Mouse (Mus musculus) kidney, postnatal 4 days (tissue): ENCODE data around the gene Gm20388.

ENCODE experiments used
- DNase-seq, 2 experiments: peaks; one replicate each; pipeline ENCODE4 v3.0.0; 2021; ENCODE audit warnings: mixed read lengths in 2 of 2

The Gm20388 gene

DNA sequence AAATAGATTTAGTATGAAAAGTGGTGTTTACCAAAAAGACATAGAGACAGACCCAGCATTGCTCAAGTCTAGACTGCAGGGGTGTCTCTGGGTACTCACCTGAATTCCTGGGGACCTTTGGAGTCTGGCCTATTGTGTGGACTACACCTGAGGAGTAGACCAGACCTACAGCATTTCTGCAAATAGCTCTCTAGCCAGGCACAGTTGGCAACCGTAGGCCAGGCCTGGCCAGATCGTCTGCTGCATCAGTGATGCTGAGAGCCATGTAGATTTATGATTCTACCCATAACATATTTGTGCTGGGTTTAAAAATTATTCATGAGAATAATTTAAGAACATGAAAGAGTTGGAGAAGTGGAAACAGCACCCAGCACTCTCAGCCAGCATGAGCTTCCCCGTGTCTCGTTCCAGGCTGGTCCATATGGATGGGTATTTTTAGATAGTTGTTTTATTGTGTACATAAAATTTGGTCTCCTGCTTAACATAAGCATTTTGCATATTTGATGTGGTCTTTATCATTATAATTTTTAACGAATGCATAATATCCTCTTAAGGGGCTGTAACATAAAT is 4378.9 kb downstream of the Gm20388 start:
- DNase-seq, result no peak

GRCm38 (mm10) chr8:124290911-124291691 is 4380.5 kb downstream of the Gm20388 start:
- DNase-seq, result peak in 1 of 2 experiments; percentile 45

DNA sequence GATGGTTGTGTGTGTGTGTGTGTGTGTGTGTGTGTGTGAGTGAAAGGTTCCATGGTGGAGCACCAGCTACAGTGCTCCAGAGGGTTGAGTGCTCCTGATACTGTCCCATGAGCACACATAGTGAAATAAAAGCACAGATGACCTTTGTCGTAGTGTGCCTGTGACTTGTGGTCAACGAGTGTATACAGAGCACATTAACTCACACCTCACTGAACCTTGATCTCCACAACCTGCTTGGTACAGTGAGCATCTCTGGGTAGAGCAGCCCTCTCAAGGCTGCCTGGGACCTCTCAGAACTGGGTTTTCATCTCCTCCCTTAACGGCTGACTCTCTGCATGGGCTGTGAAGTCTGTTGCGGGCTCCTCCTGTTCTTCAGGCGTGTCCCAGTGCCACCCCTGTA is 4381.1 kb downstream of the Gm20388 start:
- DNase-seq, result no peak

DNA sequence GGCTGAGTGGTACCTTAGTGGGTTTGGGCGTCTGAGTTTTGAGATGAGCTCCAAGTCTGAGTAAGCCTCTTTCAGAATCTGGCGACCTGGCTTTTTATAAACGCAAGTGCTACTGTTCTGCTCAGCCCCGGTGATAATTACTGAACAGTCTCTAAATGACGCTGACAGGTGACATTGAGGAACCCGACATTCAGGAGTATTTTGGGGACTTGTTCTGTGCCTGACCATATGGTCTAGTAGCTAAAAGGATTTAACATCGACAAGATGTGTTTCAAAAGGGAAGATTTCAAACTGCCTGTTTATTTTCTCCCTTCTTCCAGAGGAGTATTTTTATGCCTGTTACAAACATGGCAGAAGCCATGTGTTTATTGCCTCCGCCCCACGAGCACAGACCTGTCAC is 4382.3 kb downstream of the Gm20388 start:
- no peak for DNase-seq

DNA sequence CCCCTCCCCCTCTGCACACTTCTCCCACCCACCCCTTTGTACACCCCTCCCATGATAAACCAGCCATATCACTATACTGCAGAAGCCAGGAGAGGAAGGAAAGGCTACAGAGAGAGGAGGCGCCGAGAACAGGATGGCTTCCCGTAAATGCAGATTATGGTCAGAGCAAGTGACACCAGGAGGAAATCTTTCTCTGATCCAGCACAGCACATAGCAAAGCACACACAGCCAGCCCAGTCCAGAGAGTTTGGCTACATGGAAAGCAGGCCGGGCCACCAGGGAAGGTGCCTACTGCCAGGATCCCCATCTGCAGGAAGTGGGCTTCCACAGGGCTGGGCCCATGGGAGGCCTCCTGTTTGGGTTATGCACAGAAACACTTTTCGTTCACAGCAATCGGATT is 4383.8 kb downstream of the Gm20388 start:
- DNase-seq, result no peak

GRCm38 (mm10) chr8:124294900-124295299 is 4384.3 kb downstream of the Gm20388 start:
- no peak for DNase-seq

DNA sequence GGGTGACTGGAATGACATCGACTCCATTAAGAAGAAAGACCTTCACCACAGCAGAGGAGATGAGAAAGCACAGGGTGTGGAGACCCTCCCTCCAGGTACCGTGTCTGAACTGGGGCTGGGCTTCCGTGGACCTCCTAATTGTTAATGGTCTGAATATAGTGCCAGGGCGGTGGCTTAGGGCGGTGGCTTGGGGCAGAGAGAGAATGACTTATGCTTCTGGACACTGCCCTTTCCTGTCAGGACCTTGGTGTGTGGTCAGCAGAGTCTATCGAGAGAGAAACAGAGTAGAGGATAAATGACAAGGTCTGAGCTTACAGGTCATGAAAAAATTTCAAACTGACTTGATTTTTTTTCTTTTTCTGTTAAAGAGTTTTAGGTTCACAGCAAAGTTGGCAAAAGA is 4384.7 kb downstream of the Gm20388 start:
- no peak for DNase-seq

GRCm38 (mm10) chr8:124301512-124301911 is 4390.9 kb downstream of the Gm20388 start:
- DNase-seq, result no peak

DNA sequence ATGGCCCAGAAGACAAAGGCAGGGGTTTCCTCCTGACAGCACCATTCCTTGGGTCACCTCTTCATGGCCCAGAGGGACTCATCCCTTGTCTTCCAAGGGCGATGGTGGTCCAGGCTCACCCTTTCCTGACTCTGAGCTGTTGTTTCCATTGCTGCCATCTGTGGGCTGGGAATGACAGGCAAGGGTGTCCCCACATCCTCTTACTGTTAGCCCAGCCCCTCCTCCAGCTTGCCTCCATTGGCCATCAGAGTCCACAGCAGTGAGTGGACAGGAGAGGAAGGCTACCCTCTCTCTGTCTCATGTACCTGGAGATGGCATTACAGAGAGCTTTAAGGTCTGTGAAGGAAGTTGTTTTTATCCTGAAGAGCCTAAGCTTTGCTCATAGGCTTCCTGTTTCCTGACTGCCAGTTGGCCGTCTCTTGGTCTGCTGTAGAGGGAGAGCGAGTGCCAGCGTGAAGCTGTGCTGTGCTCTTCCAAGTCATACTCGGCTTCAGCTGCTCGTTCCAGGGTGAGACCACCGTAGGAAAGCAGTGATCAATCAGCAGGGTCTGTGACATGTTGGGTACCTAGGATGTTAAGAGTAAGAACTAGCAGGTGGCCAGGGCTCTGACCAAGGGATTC is 4391.4 kb downstream of the Gm20388 start:
- DNase-seq, result no peak

DNA sequence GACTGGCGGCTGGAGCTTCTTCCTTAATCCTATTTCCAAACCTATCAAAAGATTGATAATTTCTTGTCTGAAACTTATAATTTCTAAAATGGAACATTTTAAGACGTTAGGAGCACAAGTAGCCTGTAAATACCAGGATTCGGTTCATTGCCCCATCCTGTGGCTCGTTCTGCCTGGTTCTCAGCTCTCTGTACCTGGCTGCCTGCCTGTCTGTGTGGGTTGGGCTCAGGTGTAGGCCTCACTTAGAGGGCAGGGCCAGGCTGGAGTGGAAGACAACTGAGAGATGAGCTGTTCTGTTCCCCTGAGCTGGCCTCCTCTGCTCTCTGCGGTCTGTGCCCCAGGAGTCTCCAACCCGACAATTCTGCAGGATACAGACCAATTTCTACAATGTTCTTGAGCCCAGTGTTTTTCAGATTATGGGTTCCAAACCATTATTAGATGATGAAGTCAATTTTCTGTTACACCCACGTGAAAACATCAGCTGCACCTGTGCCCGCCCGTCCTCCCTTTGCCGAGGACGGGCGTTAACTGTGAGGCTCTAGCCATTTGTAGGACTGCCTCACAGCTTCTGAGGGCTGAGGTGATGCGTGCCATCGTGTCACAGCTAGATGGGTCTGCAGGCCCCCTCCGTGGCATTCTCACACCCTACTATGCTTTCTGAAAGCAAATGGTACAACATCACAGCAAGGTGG is 4392.7 kb downstream of the Gm20388 start:
- no peak for DNase-seq

- no peak for DNase-seq
Measured at GRCm38 (mm10) chr8:124304141-124304540, 4393.5 kb downstream of the Gm20388 start.

DNA sequence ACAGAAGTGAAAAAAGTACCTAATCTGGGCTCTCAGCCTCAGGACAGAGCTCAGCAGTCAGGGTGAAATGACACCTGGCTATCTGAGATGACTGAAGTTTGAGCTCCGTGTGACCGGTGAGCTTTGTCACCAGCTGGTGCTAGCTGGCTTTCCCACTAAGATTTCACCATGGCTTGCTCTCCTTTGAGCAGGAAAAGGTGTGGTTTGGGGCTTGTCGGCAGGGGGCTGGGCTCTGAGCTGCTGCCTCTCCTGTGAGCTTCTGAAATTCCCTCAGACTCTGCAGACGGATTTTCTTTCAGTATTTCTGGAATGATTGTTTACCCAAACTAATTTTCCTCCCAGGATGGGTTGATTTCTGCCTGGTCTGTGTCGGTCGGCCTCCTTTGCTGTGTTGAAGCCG is 4395.9 kb downstream of the Gm20388 start:
- no peak for DNase-seq

DNA sequence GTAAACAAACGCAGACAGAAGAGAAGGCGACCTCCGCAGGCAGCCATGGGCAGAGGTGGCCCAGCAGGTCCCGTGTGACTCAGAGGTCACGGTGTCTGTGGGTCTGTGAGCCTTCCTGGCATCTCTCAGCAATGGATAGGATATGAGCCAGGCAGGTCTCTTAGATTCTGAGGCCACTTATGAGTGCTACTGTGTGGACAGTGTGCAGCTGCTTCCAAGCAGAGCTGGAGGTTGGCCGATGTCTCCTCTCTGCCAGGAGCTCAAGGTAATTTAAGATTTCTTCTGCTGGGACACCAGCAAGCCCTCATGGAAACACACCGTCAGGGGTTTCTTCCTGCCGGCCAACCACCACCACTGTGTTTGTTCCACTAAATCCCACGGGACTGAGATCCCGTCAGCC is 4397.1 kb downstream of the Gm20388 start:
- no peak for DNase-seq

DNA sequence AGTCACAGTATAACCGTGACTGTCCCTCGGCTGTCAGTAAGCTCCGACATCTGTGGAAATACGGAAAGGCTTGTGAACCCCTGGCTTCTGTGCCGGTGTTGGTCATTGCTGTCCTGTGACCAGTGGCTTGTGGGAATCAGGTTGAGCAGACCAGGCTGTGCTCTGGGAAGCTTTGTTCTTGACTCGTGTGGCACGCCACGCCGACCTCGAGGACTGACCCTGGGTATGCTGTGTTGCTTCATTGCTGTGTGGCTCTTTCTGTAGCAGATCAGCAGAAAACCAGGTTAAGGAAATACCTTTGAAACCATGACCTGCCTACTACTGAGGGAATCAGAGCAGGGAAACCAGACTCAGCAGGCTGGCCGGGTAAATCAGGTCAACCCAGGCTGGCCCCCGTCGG is 4399.9 kb downstream of the Gm20388 start:
- no peak for DNase-seq

GRCm38 (mm10) chr8:124311111-124311510 is 4400.5 kb downstream of the Gm20388 start:
- DNase-seq, result no peak

DNA sequence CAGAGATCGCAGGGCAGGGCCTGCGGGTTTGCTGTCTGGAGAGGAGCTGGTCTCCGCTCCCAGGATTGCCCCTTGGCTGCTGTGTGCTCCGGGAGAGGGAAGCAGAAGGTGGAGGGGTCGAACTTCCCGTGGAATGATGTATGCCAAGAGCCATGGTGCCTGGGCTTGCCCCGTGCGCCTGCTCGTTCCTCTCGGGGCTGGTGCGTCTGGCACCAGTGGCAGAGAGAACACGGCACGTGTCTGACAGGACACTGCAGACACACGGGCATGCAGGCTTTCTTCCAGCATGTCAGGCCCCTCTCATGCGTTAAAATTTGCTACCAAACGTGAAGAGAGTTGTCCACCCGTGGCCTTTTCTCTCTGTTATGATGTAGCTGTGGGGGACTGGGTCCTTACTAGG is 4401.1 kb downstream of the Gm20388 start:
- DNase-seq, result no peak

- no peak for DNase-seq
Measured at GRCm38 (mm10) chr8:124312228-124312627, 4401.6 kb downstream of the Gm20388 start.

GRCm38 (mm10) chr8:124314803-124315202 is 4404.2 kb downstream of the Gm20388 start:
- DNase-seq, result peak; percentile 55 to 68

GRCm38 (mm10) chr8:124316466-124317136 is 4406.0 kb downstream of the Gm20388 start:
- DNase-seq, result peak in 1 of 2 experiments; percentile 43

DNA sequence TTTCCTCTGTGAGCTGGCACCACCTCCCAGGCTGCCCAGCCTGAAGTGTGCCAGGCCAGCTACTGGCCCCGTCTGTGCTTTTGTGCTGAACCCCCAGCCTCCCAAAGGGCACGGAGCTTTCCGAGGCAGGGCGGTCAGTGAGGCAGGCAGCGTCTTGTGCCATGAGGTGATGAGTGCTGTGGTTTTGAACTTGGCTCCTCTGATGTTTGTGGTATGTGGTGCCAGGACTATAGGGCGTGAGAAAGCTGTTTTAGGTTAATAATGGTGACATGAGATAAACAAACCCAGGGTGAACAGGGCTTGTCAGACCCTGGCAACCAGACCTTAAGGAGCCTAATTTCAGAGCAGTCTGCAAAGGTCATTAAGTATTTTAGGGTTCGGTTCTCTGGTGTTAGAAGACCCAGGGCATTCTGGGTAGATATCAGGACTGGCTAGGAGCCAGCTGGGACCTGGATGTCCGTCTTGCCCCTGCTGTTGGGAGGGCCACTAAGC is 4406.6 kb downstream of the Gm20388 start:
- DNase-seq, result no peak

- no peak for DNase-seq
Measured at GRCm38 (mm10) chr8:124317821-124318220, 4407.2 kb downstream of the Gm20388 start.

DNA sequence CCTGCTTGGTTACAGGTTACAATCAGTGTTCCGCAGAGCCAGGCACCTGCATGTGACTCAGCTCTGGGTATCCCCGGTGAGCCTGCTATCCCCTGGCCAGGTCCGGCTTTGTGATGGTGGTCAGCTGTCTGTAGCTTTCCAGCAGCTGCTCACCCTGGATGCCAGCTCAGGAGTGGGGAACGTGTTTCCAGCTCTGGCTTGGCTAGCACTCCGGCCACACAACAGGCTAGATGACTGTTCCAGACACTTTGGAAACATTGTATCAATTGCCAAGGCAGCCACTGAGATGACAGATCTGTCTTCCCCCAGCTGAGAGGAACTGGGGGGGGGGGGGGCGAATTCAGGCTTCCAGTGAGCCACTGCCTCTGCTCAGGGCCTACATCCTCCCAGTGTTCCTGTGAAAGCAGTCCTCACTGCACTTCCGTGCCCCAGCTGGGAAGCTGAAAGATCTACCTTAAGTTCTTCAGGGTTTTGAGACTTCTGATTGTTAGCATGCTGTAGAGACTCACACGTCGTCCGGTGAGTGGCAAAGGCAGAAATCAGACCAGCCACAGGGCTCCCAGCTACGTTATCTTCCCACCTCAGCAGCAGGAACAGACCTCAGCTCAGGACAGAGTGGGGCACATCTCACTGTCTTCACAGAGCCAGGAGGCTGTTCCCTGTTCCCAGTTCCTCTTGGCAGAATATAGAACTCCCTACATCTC is 4408.1 kb downstream of the Gm20388 start:
- no peak for DNase-seq
